Mouse (Mus musculus): Measurements from ENCODE around the gene Comtd1. TPM values are rescaled to one million over a fixed set of nuclear protein-coding genes. Genes with fewer than 3 reads are reported as not detected.
A peak's percentile ranks its signal among the peaks of the same experiment; 100 is the strongest.

Gene Comtd1
- polyA plus RNA-seq (2015; fragmentation: Nextera tagmentation; extraction: Ambion mirVana): 20.4 and 20.7 TPM in 2 replicates

DNA sequence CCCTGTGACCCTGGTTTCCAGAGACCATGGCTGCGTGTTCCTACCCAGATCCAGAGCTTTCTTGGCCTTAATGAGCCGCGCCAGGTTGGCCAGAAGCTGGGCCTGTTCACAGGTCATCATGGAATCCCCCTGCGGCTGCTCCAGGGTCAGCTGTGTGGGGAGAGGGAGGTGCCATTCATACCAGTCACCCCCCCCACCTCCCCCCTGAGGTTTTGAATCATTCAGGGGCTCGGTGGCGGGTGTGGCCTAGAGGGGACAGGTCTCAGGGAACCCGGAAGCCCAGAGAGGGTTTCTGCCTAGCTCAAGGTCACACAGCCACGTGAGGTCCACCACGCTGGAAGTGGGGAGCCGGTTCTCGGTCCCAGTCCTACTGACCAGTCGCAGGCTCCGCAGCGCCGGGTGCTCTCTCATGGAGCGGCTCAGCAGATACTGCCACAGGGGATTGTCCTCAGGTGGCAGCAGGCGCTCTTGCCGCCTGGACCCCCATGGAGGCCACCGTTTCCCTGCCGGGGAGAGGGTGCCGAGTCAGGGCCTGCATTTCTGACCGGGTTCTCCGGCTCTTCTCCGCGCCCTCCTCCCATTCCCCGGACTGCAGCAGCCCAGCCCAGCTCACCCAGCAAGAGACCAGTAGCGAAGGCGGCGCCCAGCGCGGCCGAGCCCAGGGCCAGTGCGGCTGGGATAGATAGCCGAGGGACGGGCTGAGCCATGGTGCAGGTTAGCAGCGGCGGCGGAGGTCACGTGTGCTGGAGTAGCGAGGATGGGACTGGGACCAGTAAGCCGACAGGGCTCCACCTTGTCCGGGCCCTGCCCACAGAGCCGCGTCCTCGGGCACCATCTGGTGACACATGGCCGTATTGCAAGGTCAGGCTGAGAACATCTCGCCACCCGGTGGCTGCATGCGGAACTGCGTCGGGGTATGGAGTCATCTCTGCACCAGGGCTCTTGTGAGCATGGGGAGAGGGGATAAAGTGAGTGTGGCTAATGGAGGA is at the start of gene Comtd1:
Gene Comtd1, minus strand, starts transcription at position 812 of the 989 bp plus-strand sequence.
- Histone ChIP-seq H3K9me3 (replicated peaks) (no peaks in the 10 kb centered on the region), H3K4me2 (replicated peaks) (peak within 1 kb of the TSS; percentile 98), H3K36me3 (peaks cover 33% of the 10 kb centered on the region), H3K4me3 (replicated peaks) (peak within 1 kb of the TSS; percentile 79), H3K4me1 (peaks cover 44% of the 10 kb centered on the region), H3K9ac (peak within 1 kb of the TSS; percentile 60), H3K27me3 (no peaks in the 10 kb centered on the region), H3K27ac (replicated peaks) (peak within 1 kb of the TSS; percentile 17)
- WGBS: under 1% methylated on average over 51 of the region's 51 CpGs
- ATAC-seq (ENCODE audit: insufficient number of reproducible peaks, low FRiP score, low TSS enrichment, low read depth): peak; percentile 84

DNA sequence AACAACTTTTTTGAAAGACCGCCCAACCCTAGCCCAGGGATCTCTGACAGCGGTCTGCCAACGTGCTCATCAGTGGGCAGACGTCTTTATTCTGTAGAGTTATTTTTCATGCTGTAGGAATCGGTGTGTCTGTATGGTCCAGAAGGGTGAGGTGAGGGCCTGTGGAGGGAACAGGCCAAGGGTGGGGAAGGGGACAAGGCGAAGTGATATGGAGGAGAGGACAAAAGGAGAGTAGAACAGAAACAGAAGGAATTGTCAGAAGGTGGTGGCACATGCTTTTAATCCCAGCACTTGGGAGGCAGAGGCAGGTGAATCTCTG is 43.5 kb upstream of the Comtd1 start:
- no peak overlapping the region for H3K9ac ChIP-seq
- no peak overlapping the region for H3K27ac ChIP-seq (replicated peaks)
- no peak overlapping the region for H3K4me2 ChIP-seq (replicated peaks)
- H3K27me3 ChIP-seq: no peaks in the 10 kb centered on the region
- H3K4me1 ChIP-seq: peaks cover 10% of the 10 kb centered on the region
- no peaks in the 10 kb centered on the region for H3K36me3 ChIP-seq
- no peak for ATAC-seq (ENCODE audit: insufficient number of reproducible peaks, low FRiP score, low TSS enrichment, low read depth)
- H3K9me3 ChIP-seq (replicated peaks): no peaks in the 10 kb centered on the region
- WGBS: 73% methylated on average over 6 of the region's 6 CpGs
- no peak overlapping the region for H3K4me3 ChIP-seq (replicated peaks)

DNA sequence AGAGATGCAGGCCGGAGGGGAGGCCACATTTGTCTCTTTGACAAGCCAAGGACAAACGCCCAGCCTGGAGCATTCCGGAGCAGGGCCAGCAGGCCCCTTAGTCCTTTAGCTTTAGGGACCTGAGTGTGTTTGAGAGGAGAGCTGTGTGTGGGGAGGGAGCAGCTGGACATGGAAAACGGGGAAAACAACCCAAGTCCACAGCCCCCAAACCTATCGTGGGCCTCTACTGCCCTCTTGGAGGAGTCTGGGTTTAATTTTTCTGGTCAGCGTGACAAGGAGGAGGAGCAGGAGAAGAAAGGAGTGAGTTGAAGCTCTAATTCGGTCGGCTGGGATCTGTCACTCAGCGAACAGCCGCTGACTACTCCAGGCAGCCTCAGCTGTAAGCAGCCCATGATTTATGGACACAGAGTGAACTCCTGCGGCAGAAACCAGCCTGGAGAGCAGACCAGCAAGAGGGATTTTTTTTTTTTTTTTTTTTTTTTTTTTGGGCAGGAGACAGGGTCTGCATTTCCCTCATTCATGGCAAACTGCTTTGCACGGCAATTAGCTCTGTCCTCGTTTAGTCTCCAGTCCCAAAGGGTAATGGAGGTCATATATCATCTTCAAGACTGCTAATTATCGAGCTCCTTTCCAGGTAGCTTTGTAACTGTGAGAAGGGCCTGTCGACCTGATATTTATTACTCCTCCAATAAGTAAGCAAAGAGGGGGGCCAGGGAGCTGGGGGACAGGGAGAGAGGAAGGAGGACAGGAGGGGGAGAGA is 43.0 kb upstream of the Comtd1 start:
- no peak overlapping the region for H3K9ac ChIP-seq
- H3K4me3 ChIP-seq (replicated peaks): no peak overlapping the region
- peak overlapping the region; percentile 36; the same call in 1 of the 2 replicates for H3K27ac ChIP-seq (replicated peaks)
- no peak overlapping the region for H3K4me2 ChIP-seq (replicated peaks)
- H3K9me3 ChIP-seq (replicated peaks): no peaks in the 10 kb centered on the region
- no peak for ATAC-seq (ENCODE audit: insufficient number of reproducible peaks, low FRiP score, low TSS enrichment, low read depth)
- peaks cover 10% of the 10 kb centered on the region for H3K4me1 ChIP-seq
- 17% methylated on average over 15 of the region's 15 CpGs for WGBS
- no peaks in the 10 kb centered on the region for H3K36me3 ChIP-seq
- H3K27me3 ChIP-seq: no peaks in the 10 kb centered on the region

DNA sequence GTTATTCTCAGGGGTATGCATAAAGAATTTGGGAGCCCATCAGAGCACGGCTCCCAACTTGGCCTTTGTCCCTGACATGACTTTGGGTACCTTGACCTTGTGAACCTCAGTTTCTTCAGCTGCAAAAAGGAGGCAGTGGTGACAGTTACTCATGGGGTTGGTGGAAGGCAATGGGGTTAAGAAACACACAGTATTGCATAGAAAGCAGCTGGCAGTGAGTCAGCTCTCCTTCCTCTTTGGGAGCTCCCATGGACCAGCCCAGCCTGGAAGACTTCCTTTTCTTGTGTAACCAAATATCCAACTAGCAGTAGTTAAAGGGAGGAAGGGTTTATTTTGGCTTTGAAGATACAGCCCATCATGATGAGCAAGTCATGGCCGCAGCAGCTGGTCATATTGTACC is 41.7 kb upstream of the Comtd1 start:
- H3K4me2 ChIP-seq (replicated peaks): no peak overlapping the region
- H3K36me3 ChIP-seq: no peaks in the 10 kb centered on the region
- H3K27ac ChIP-seq (replicated peaks): no peak overlapping the region
- H3K9ac ChIP-seq: no peak overlapping the region
- H3K27me3 ChIP-seq: no peaks in the 10 kb centered on the region
- H3K9me3 ChIP-seq (replicated peaks): no peaks in the 10 kb centered on the region
- H3K4me3 ChIP-seq (replicated peaks): no peak overlapping the region
- peaks cover 10% of the 10 kb centered on the region for H3K4me1 ChIP-seq
- 75% methylated on average over 2 of the region's 2 CpGs for WGBS
- no peak for ATAC-seq (ENCODE audit: insufficient number of reproducible peaks, low FRiP score, low TSS enrichment, low read depth)

DNA sequence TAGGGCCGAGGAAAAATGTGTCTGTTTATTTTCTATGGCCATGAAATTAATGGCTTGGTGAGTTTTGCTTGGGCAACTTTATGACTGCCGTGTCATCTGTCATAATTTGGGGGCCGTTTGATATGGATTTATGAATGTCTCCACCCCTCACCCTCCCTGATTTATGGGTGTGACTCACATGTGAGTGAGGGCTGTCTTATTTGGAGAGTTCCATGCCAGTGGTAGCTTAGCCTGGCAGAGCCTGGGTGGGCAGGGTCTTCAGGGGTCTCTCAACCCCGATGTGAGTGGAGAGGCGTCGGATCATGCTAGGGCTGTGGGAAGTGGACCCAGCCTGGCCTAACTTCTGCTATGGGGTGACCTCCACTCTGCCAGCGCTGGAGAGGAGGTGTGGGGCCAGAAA is 18.0 kb upstream of the Comtd1 start:
- no peaks in the 10 kb centered on the region for H3K9me3 ChIP-seq (replicated peaks)
- H3K4me3 ChIP-seq (replicated peaks): no peak overlapping the region
- ATAC-seq (ENCODE audit: insufficient number of reproducible peaks, low FRiP score, low TSS enrichment, low read depth): no peak
- no peak overlapping the region for H3K4me2 ChIP-seq (replicated peaks)
- 0 out of 2 replicates have a peak, but pooled peaks cover 4% of the 10 kb centered on the region for H3K4me1 ChIP-seq
- H3K36me3 ChIP-seq: no peaks in the 10 kb centered on the region
- H3K27ac ChIP-seq (replicated peaks): no peak overlapping the region
- H3K27me3 ChIP-seq: no peaks in the 10 kb centered on the region
- H3K9ac ChIP-seq: no peak overlapping the region
- WGBS: 56% methylated on average over 7 of the region's 7 CpGs

DNA sequence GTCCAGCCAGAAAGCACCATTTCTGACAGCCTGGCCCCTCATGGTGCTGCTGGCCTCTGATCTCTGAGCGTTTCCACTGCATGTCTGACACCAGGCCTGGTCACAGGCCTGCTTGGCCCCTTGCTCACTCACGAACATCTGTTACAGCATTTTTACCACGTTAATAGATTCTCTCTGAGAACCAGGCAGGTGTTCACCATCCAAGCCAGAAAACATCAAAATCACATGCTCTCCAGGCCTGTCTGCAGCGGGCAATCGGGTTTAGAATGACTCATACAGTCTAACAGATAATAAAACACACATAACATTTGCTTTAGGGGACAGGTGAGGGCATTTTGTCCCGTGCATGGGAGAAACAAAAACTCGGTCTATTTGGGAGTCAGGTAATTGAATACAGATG is 17.5 kb upstream of the Comtd1 start:
- Histone ChIP-seq H3K27me3 (no peaks in the 10 kb centered on the region), H3K9ac (no peak overlapping the region), H3K4me2 (replicated peaks) (no peak overlapping the region), H3K36me3 (no peaks in the 10 kb centered on the region), H3K4me3 (replicated peaks) (no peak overlapping the region), H3K27ac (replicated peaks) (no peak overlapping the region), H3K9me3 (replicated peaks) (no peaks in the 10 kb centered on the region), H3K4me1 (0 out of 2 replicates have a peak, but pooled peaks cover 4% of the 10 kb centered on the region)
- WGBS: 16% methylated on average over 7 of the region's 7 CpGs
- ATAC-seq (ENCODE audit: insufficient number of reproducible peaks, low FRiP score, low TSS enrichment, low read depth): no peak

DNA sequence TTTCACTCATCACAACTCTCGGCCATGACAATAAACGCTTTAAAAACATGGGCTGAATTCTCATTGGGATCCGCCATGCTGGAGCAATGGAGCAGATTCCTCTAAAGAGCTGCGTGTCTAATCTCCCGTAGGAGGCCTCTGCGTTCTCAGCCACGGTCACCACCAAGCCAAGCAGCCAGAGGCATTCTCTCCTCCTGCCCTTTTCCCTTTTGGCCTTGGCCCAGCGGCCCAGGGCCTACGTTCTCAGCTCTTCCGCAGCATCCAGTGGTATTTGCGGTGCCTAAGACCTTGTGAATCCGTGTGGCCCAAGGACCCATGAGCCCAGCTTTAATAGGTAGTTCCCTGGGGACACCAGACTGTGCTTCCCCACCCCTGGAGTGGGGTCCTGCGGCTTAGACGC is 8.1 kb upstream of the Comtd1 start:
- H3K27ac ChIP-seq (replicated peaks): no peak overlapping the region
- peaks cover 25% of the 10 kb centered on the region for H3K4me1 ChIP-seq
- no peaks in the 10 kb centered on the region for H3K27me3 ChIP-seq
- WGBS: 80% methylated on average over 14 of the region's 14 CpGs
- no peak overlapping the region for H3K9ac ChIP-seq
- ATAC-seq (ENCODE audit: insufficient number of reproducible peaks, low FRiP score, low TSS enrichment, low read depth): no peak
- no peak overlapping the region for H3K4me3 ChIP-seq (replicated peaks)
- H3K4me2 ChIP-seq (replicated peaks): no peak overlapping the region
- H3K9me3 ChIP-seq (replicated peaks): no peaks in the 10 kb centered on the region
- H3K36me3 ChIP-seq: no peaks in the 10 kb centered on the region

DNA sequence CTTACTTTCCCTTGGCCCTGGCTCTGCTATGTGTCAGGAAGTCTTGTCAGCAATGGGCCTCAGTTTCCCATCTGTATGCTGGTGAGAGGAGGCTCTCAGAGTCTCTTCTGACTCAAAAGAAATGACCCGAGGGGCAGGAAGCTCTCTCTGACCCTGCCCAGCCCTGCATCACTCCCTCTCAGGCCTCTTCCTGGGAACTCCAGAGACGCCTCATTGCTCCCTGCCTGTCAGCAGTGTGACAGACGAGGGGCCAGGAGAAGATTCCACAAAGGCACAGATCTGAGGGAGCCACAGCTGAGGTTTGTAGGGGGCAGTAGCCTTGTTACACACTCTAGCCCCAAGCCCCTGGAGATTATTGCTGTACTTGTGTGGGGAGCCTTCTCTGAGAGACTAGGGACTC is 7.2 kb upstream of the Comtd1 start:
- no peak overlapping the region for H3K27ac ChIP-seq (replicated peaks)
- no peak for ATAC-seq (ENCODE audit: insufficient number of reproducible peaks, low FRiP score, low TSS enrichment, low read depth)
- H3K9me3 ChIP-seq (replicated peaks): no peaks in the 10 kb centered on the region
- H3K27me3 ChIP-seq: no peaks in the 10 kb centered on the region
- H3K36me3 ChIP-seq: no peaks in the 10 kb centered on the region
- peaks cover 31% of the 10 kb centered on the region for H3K4me1 ChIP-seq
- no peak overlapping the region for H3K9ac ChIP-seq
- WGBS: 49% methylated on average over 3 of the region's 3 CpGs
- no peak overlapping the region for H3K4me2 ChIP-seq (replicated peaks)
- no peak overlapping the region for H3K4me3 ChIP-seq (replicated peaks)

DNA sequence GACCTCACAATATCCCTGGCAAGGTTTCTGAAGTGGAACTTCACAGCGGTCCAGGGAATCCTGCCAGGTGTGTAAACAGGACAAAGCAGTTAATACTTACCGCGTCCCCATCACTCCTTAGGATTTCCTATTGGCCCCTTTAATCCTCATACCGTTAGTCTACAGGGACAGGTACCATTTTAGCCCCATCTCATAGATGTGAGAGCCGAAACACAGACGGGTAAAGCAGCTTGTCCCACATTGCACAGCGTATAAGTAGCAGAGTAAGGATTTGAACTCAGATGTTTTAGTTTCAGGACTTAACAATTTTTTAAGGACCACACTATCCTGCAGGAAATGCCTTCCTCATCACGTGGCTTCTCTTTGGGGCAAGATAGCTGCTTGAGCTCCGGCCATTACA is 5.5 kb upstream of the Comtd1 start:
- no peak overlapping the region for H3K27ac ChIP-seq (replicated peaks)
- WGBS: 63% methylated on average over 9 of the region's 9 CpGs
- no peak for ATAC-seq (ENCODE audit: insufficient number of reproducible peaks, low FRiP score, low TSS enrichment, low read depth)

DNA sequence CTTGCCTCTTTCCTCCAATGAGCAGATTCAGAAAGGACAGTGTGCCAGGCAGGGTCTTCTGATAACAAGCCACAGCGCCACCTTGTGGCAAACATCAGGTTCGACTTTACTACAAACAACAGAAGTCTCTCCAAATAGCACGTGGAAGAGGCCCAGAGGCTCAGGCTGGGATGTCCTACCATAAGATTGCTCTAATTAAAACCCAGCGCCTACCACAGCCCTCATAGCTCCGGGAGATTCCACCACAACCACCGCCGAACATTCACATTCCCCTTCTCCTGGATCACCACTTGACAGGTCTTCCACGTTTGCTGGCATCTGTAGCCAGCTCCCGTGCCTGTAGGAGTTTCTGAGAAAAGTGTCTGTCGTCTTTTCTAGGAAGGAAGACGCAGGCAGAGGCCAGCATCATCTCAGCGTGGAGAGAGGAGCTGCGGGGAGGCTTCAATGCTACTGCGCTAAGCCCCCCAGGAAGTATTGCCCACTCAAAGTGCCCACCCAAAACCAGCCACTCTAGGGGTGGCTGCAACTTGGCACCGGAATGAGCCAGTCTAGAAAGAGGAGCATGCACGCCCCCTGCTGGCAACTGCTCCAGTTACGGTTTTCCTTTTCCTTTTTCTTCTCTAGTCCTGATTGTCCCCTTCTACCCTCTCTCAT is 4.8 kb upstream of the Comtd1 start:
- peak overlapping the region; percentile 65 for H3K4me2 ChIP-seq (replicated peaks)
- H3K27ac ChIP-seq (replicated peaks): no peak overlapping the region; the same call in 1 of the 2 replicates
- peaks cover 34% of the 10 kb centered on the region for H3K4me1 ChIP-seq
- WGBS: 4% methylated on average over 17 of the region's 17 CpGs
- ATAC-seq (ENCODE audit: insufficient number of reproducible peaks, low FRiP score, low TSS enrichment, low read depth): peak; percentile 31; the same call in 1 of the 2 replicates
- H3K9me3 ChIP-seq (replicated peaks): no peaks in the 10 kb centered on the region
- peak overlapping the region; percentile 6; the same call in 1 of the 2 replicates for H3K9ac ChIP-seq
- H3K4me3 ChIP-seq (replicated peaks): peak overlapping the region; percentile 35
- no peaks in the 10 kb centered on the region for H3K36me3 ChIP-seq
- H3K27me3 ChIP-seq: no peaks in the 10 kb centered on the region

More for the DNA sequence above, 5.5 kb upstream of the Comtd1 start:
- peaks cover 34% of the 10 kb centered on the region for H3K4me1 ChIP-seq
- H3K36me3 ChIP-seq: no peaks in the 10 kb centered on the region
- H3K4me3 ChIP-seq (replicated peaks): peak overlapping the region; percentile 35; the same call in 1 of the 2 replicates
- no peak overlapping the region for H3K9ac ChIP-seq
- H3K4me2 ChIP-seq (replicated peaks): peak overlapping the region; percentile 65
- no peaks in the 10 kb centered on the region for H3K27me3 ChIP-seq
- no peaks in the 10 kb centered on the region for H3K9me3 ChIP-seq (replicated peaks)

Measured in embryonic facial prominence, embryonic 15.5 days (tissue).